Mouse (Mus musculus): ENCODE data around the gene Etl4.

The Etl4 gene

DNA sequence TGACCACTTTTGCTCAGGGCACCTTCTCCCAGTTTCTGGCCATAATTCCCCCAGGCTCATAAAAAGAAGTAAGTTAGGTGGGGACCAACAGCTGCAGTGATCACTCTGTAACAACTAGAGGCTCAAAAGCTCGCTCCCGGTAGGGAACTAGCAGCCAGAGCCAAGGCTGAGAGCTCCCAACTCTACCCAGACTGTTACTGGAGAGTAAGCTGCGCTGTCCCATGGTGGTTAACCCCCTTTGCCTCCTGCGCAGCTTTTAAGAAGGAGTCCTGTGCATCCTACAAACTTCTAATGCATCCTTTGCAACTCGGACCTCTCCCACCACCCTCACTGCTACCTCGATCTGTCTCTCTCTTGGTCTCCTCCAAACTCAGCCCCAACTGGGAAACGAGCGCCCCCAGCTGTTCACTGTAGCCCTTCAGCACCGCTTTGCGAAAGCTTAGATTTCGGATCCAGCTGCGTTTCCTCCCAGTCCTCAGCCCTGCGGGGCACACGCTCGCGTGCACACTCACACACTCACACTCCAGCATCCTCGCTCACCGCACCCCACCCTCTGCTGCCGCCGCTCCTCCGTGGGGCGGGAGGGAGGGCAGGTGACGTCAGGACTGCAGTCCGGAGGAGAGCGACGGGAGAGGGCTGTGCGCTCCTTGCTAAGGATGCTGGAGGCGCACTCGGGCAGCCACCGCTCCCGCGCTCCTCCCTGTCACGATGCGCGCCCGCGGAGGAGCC is at the start of gene Etl4:
Etl4 (plus strand) TSS at position 610 of the 729 bp plus-strand sequence.
- no peak for DNase-seq (ENCODE audit: low spot score)

DNA sequence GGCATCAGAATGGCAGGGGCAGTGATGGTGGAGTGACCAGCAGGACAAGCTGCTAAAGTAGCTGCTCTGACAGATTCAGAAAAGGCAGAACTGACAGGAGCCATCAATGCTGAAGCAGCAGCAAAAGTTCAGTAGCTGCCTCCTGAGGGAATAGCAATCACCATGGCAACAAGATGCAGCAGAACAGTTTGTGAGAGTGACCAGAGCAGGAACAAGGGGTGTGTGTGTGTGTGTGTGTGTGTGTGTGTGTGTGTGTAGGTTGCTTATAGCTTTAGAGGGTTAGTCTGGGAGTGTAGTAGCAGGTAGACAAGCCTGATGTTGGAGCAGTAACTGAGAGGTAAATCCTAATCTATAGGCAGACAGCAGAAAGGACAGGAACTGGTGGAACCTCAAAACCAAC is 40.4 kb upstream of the Etl4 start:
- DNase-seq (ENCODE audit: low spot score): no peak

DNA sequence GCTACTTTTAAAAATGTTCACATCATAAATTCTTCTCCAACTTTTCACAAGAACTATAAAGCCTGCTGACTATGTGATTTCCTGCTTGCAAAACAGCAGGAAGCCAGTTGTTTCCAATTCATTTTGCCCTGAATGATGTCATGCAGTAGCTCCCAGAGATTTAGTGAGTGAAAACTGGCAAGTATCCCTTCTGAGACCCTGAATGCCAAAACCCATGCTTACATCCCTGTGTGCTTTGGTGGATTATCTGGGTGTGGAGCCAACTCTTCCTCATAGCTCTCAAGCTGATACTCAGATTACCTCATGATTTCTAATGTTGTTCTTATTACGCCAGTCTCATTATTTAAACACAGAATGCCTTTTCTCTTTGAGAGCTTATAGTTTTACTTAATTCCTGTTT is 37.7 kb upstream of the Etl4 start:
- DNase-seq (ENCODE audit: low spot score): no peak

DNA sequence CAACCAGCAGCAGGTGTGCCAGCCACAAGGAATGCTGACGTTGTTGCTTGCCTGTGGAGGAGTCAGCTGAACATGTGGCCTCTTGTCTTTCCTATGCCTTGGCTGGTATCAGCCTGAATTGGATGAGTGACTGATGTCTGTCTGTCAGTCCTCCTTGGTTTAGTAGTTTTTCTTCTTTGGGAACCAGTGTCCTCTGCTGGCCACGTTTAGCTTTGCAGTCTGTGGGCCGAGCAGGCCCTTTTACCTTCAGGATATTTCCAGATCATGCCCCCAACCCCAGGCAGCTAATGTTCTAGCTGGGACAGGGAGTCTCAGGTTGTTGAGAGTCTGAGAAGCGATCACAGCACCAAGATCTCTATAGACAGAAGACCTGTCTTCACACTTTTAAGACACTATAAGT is 18.7 kb upstream of the Etl4 start:
- no peak for DNase-seq (ENCODE audit: low spot score)

DNA sequence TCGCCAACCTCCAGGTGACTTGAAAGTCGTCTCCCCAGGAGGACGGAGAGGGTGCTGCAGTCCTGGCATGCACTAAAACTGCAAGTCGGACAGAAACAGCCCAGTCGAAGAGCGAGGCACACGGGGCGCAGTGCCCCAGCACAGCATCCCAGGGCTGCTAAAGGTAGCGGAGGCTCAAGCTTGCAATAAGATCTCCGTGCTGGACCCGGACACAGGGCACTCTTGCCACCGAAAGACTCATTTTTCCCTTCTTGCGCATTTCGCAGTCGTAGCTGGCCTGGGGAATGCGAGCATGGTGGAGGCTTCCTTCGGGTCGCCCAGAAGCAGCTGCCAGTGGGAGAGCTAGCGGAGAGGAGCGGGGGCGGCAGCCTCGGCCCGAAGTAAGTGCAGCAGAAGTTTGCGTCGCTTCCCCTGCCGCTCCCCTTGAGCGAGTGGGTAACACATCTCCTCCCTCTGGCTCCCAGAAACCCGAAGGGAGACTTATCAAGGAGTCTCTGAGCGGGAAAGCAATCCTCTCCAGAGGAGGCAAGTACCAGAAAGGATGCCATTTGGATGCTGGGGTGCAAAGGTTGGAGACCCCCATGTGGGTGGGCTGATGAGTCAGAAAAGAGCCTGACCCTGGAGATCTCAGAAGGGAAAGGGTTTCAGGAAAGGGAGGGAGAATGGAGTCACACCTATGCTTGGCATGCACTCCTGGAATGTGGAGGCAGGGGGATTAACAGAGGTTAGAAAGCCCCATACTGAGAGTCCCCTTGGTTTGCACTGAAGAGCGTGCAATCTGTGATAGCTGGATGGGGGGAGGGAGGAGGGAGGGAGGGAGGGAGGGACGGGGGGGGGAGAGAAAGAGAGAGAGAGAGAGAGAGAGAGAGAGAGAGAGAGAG is 560 bp downstream of the Etl4 start:
- no peak for DNase-seq (ENCODE audit: low spot score)

DNA sequence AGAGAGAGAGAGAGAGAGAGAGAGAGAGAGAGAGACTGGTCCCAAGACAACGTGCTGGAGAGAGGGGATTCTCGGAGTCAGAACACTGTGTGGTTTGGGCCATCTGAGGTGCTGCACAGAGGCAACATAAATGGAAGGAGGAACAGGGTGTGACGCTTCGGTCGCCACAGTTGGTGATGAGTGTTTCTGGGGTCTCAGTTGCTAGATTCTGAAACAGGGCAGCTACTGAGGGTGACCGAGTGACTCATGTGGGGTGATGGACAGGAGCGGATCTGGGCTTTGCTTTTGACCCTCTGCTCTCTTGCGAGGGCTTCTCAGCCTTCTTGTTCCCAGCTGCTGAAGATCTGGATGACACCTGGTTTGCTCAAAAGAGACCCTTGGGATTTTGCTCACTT is 1.2 kb downstream of the Etl4 start:
- no peak for DNase-seq (ENCODE audit: low spot score)

DNA sequence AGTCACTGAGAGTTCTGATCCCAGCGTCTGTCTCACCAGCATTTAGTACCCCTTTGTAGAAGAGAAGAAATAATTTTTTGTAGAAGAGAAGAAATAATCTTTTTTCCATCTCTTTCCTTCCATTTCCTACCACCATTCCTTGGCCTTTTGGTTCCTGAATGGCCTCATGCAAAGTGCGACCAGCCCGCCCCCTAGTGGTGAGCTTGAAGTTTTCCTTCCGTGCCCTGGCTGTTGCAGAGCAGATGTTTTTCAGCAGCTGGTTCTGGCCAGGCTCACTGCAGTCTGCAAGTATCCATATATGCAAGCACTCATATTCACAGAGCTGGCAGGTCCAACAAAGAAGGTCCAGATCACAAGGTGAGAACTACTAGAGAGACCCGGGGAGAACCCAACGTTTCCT is 9.6 kb downstream of the Etl4 start:
- no peak for DNase-seq (ENCODE audit: low spot score)

DNA sequence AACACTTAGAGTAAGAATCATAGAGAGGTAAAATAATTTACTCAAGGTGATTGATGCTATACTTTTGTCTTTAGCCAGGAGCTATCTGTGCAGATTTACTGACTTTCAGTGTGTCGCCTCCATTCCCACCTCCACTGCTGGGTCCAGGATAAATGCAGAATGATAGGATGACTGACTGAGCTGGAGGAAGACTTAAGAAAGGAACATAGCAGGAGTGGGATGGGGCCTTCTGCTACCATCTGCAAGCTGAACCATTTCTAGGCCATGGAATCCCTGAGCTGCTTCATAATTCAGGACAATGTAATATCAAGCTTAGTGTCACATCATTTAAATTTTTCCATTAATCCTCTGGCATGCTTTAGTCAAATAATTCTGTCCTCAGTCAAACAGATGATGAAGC is 20.4 kb downstream of the Etl4 start:
- no peak for DNase-seq (ENCODE audit: low spot score)

DNA sequence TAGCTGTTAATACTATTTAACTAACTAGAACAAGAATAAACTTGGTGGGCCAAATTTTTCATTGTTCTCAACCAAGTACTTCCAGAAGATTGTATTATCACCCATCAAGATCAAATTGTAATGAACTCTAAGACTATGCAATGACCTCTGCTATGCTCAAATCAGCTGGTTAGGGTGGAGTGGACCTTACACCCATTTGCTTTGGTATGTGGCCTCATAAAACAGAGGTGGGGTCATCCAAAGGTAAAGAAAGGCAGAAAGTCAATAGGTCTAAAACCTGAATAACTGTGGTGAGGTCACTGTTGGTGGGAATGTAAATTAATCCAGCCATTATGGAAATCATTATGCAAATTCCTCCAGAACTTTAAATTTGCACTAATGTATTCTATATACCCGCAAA is 24.3 kb downstream of the Etl4 start:
- no peak for DNase-seq (ENCODE audit: low spot score)

DNA sequence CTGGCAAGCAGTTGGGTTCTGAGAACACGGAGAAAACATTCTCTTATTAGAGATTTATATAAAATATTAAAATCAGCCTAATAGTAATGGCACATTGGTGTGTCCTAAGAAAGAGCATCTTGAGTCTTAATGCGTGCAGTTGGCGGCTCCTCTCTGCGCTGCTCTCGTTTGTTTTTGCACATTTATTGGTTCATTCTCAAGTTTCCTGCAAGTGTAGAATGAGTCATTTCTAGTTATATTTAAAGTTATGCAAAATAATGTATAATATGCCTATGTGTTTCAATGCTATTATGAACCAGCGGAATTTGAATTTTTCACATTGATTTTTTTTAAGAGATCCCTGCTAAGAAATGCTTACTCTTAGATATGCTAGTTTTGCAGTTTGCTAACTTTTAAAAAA is 35.6 kb downstream of the Etl4 start:
- DNase-seq (ENCODE audit: low spot score): no peak

DNA sequence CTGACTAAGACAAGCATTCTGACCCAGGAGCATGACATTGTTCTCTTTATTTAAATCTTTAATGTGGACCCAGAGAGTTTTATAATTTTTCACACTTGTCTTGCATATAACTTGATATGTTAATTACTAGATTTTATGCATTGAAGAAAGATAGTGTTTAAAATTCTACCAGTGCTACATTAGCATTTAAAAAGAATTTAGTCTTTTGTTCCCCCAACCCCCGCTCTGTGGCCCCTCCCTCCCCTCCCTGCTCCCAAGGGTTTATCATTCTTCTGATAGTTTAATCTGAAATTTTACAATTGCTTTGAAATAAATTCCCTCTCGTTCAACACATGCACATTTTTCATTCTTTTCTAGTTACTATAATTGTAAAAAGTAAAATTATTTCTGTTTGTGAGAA is 43.4 kb downstream of the Etl4 start:
- DNase-seq (ENCODE audit: low spot score): no peak

DNA sequence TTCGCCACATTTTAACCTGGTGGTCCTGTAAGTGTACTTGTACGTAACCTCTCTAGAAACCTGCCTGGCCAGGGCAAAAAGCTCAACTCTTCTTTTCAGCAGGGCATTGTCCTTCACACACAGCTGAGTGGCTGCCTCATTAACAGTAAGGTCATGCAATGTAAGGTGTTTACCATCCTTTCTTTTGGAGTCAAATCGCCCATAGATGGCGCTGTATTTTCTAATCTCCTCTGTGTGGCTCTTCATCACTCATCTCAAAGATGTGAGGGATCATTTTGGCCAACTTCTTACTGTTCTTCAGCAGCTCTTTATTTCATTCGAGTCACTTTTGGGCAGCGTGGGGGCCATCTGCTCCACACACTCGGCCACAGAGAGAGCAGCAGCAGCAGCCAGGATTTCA is 56.9 kb downstream of the Etl4 start:
- DNase-seq (ENCODE audit: low spot score): no peak

DNA sequence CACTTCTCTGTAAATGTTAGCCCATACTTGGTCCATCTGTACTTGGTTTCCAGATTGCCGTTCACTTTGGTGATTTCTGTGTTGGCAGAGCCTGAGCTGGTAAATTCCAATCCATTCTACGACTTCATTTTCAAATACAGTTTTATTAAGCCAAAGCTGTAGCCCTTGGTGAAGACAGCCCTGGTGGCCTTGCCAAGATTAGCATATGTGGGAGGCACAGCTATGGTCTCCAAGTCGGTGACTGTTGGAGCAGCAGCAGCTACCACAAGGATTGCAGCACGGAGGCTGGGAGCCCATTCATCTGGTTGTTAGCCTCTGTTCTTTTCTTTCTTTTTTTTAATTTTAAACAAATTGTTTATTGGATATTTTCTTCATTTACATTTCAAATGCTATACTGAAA is 128.1 kb downstream of the Etl4 start:
- no peak for DNase-seq (ENCODE audit: low spot score)

DNA sequence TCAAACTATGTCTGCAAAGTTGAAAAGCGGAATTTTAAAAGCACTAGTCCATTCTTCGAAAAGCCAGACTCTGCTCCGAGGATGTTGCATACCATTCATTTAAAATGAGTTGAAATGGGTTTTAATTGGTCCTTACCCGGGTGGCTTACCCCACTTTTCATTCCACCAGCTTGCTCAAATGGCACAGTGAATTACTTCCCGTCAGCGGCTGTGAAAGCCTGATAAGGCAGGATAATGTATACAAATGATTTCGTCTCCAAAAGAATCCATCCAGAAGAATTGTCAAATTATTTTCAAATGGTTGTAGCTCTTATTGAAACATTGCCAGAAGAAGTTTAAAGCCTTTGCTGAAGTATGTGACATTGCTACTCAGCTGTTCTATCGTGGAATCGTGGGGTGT is 162.8 kb downstream of the Etl4 start:
- no peak for DNase-seq (ENCODE audit: low spot score)

DNA sequence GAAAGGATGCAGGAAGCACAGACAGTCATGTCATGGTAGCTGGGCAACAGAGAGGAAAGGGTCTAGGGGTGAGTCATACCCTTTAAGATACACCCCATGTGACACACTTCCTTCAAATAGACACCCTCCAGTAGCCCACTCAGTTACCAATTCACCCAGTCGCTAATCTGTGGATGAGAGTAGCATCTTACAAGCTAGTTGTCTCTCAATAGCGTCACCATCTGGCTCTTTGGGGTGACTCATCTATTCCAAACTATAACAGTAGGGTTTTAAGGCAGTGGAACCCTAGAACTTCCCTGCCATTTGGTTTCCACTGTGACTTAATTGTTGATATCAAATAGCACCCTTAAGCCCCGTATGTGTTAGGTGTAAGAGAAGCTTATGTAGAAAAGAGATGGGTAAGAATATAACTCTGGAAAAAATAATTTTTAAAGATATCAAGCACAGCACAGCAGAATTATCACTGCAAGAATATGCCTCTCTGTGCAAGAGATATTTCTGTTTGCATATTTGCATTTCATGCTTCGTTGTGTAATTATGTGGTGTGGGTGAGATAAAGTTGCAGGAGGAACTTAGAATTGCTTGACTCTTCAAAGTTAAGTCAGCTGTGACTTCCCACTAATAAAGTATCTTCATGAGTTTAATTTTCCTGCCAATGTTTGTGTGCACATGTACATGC is 166.7 kb downstream of the Etl4 start:
- DNase-seq (ENCODE audit: low spot score): no peak

DNA sequence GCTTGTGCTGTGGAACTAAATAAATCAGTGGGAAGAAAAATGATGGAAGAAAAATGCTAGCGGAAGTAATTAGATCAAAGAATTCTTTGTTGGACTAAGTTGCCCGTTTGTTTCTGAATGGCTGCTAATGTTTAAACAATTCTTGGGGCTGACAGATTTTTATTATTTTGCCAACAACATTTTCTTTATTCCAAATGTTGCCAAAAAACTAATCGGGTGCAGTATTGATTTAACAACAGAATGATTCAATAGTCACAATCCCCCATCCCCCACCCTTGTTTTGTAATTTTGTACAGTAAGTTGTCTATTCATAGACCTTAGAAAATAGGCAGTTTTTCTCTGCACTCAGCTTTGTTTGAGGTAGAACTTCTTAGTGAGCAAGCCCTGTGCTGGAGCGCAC is 175.2 kb downstream of the Etl4 start:
- DNase-seq (ENCODE audit: low spot score): no peak

DNA sequence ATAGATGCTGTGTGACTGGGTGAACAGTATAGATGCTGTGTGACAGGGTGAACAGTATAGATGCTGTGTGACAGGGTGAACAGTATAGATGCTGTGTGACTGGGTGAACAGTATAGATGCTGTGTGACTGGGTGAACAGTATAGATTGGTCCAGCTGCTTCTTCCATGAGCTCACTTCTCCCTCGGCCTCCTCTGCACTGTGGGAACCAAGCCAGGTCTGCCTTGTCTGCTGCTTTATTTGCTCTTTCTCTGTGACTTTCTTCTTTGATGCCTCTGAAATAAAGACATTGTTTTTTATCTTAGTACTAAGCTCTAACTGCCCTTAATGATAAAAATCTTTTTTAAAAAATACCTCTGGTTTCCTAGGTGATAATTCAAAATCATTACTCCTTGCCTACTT is 195.9 kb downstream of the Etl4 start:
- no peak for DNase-seq (ENCODE audit: low spot score)

DNA sequence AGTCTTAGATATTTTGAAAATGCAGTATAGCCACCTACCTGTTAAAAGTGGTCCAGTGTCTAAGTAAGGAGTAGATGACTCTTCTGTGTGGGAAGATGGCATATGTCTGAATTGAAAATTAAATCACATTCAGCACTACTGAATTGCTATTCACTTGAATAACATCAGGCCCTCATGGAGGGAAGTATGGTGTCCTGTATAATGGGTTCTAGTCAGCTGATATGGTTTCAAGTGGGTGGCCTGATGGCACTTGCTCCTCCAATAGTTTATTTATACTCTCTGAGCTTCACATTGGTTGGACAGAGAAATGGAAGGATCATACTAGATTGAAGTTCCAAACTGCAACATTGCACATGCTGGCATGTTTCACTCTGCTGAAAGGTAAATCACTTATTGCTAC is 202.1 kb downstream of the Etl4 start:
- no peak for DNase-seq (ENCODE audit: low spot score)

DNA sequence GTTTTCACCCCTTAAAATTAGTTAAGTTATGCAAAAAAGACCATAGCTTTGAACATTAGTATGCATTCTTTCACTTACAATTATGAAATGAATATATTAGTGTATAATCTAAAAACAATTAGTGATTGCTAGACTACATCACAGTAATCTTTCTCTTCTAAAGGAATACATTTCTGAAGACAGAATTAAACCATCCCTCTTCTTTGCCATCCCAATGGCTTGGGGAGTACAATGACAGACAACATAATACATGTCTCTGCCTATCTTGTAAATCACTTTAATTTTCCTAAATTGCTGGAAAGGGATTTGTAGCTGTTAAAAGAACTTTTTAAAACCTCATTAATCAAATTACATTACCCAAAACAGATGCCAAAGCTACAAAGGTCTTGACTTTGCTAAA is 216.3 kb downstream of the Etl4 start:
- no peak for DNase-seq (ENCODE audit: low spot score)

DNA sequence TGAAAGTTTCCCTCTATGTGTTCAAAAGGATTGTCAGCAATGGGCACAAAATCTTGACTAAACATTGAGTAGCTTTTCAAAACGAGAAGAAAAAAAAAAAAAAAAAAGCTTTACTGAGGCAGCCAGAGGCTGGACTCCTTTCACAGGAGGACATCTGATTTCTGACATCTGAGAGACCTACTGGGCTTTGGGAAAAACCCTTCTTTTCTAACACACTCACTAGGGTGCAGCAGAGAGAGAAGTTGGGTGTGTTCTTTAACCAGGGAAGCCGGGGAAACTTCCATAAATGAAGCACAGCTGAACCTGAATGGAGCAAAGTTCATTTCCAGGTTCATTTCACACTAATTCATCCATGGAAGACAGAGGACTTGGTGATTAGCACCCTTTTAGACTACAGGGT is 222.2 kb downstream of the Etl4 start:
- DNase-seq (ENCODE audit: low spot score): no peak

DNA sequence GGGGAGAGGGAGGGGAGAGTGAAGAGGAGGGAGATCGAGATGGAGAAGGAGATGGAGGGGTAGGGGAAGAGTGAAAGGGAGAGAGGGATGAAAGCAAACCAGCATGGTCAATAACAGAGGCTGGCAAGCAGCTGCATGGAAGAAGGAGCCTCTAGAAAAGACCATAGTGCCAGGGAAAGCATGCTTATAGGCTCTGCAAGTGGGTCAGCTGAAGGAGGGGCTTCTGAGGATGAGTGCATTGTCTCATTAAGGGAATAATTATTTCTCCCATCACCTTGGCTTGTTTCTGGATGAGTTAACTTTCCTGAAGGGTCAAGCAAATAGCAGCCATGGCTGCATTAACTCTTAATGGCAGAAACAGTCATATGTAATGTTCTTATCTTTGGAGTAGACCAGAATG is 228.8 kb downstream of the Etl4 start:
- DNase-seq (ENCODE audit: low spot score): no peak

DNA sequence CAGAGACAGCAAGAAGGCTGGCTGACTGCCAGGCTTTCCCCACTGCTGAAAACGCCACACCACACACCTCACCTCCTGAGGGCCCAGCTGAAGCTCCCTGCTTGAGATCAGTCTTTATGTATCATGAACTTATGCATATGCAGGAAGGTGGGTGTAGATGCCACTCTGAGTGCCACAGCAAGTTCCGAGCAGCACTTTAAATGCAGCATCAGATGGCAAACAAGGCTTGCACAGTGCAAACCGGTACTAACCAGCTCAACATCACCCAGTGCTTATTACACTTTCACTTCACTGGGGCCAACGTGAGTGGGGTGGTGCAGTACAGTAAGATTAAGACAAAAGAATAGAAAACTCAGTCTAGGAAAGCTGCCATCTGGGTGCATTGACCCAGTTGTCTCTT is 235.8 kb downstream of the Etl4 start:
- no peak for DNase-seq (ENCODE audit: low spot score)

DNA sequence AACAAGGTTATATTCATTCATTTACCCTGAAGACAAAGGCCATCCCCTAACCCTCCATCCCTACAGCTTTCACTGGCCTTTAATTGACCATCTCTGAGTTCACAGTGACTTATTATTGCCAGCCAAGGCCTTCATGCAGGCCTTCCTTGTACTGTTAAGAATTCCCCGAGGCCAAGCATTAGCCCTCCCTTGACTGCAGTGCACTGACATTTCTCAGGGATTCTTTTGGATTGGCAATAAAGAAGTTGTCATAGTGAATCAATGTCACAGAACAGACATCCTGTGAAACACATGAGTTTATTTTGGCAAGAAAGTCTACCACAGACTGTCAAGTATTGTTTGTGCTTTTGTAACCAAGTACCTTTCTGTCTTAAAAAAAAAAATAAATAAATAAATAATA is 257.5 kb downstream of the Etl4 start:
- no peak for DNase-seq (ENCODE audit: low spot score)

Data from ovary, postnatal 10 days (tissue).